Mouse (Mus musculus): Measurements from ENCODE around the gene F11r. TPM values are rescaled to one million over a fixed set of nuclear protein-coding genes. Genes with fewer than 3 reads are reported as not detected.
A peak's percentile ranks its signal among the peaks of the same experiment; 100 is the strongest.

Gene F11r
- total and polyA plus RNA-seq, 3 experiments = 0.74 to 1.6 (median 1.3) TPM

- in situ Hi-C loops (cut with MboI; ENCODE audit: low pct_ligation_motif_present, low pct_unique_long_range_greater_than_20kb, low sequenced_read_pairs) (no loop called here), dilution Hi-C loops (cut with MboI; ENCODE audit: extremely low pct_ligation_motif_present, extremely low pct_unique_long_range_greater_than_20kb, low sequenced_read_pairs) (no loop called here)
- Histone ChIP-seq H3K4me3 (replicated peaks in 1 of 3; ENCODE audit: low read depth in 2 of 3, low read length in 2 of 3, poor library complexity in 1 of 3) (no peak overlapping the region), H3K36me3 (replicated peaks in 1 of 2; ENCODE audit: control insufficient read depth in 1 of 2, insufficient read depth in 1 of 2, low read length in 1 of 2) (no peaks in the 10 kb centered on the region), H3K9ac (ENCODE audit: insufficient read depth, low read depth) (no peak overlapping the region), H3K79me2 (replicated peaks; ENCODE audit: control insufficient read depth, extremely low read depth, insufficient read depth, poor library complexity, severe bottlenecking) (no peaks in the 10 kb centered on the region), H3K4me1 (ENCODE audit: control insufficient read depth in 1 of 2, insufficient read depth in 2 of 2) (no peaks in the 10 kb centered on the region), H3K27ac (ENCODE audit: insufficient read depth, low read depth) (no peak overlapping the region), H3K9me3 (replicated peaks; ENCODE audit: low read length) (peaks cover 3% of the 10 kb centered on the region), H3K4me2 (ENCODE audit: insufficient read depth, low read depth, poor library complexity, severe bottlenecking) (no peak overlapping the region), H3K27me3 (replicated peaks) (peaks cover 3% of the 10 kb centered on the region)
- no peak for DNase-seq (ENCODE audit: extremely low read depth)
- TF ChIP-seq CTCF (conservative IDR thresholded peaks at IDR 0.05 in 1 of 2, IDR thresholded peaks at IDR 0.05 in 1 of 2; ENCODE audit: low read depth in 2 of 2, low read length in 2 of 2) (peak in 1 of 2 experiments; percentile 48; a peak in 2 of 4 replicates), RAD21 (IDR thresholded peaks at IDR 0.05; ENCODE audit: low read depth, low read length) (peak; percentile 44), ZC3H11A (IDR thresholded peaks at IDR 0.05; ENCODE audit: low read depth, low read length) (no peak)
Observed at GRCm38 (mm10) chr1:171513234-171513633, 75.9 kb downstream of the F11r start.

- dilution Hi-C loops (cut with MboI; ENCODE audit: extremely low pct_ligation_motif_present, extremely low pct_unique_long_range_greater_than_20kb, low sequenced_read_pairs) = no loop called here
Observed at GRCm38 (mm10) chr1:171513760-171514159, 76.4 kb downstream of the F11r start.

More at GRCm38 (mm10) chr1:171513760-171514159, 76.4 kb downstream of the F11r start:
- in situ Hi-C loops (cut with MboI; ENCODE audit: low pct_ligation_motif_present, low pct_unique_long_range_greater_than_20kb, low sequenced_read_pairs) = no loop called here
- TF ChIP-seq ETS1 (conservative IDR thresholded peaks at IDR 0.05; ENCODE audit: low read depth, low read length) (no peak), TBP (conservative IDR thresholded peaks at IDR 0.05; ENCODE audit: low read depth, low read length) (no peak), KAT2A (IDR thresholded peaks at IDR 0.05; ENCODE audit: insufficient replicate concordance, low read length) (no peak), CHD1 (IDR thresholded peaks at IDR 0.05; ENCODE audit: low read depth, low read length) (no peak), IRF4 (IDR thresholded peaks at IDR 0.05; ENCODE audit: low read depth, low read length) (no peak), RCOR1 (conservative IDR thresholded peaks at IDR 0.05; ENCODE audit: low read depth, low read length) (no peak), CHD2 (IDR thresholded peaks at IDR 0.05; ENCODE audit: low read length) (no peak), HCFC1 (IDR thresholded peaks at IDR 0.05; ENCODE audit: low read depth, low read length) (no peak), RAD21 (IDR thresholded peaks at IDR 0.05; ENCODE audit: low read depth, low read length) (no peak), PAX5 (IDR thresholded peaks at IDR 0.05; ENCODE audit: low read length) (no peak), UBTF (IDR thresholded peaks at IDR 0.05; ENCODE audit: low read depth, low read length) (no peak), MAFK (IDR thresholded peaks at IDR 0.05; ENCODE audit: insufficient replicate concordance, low read length) (no peak), GABPA (IDR thresholded peaks at IDR 0.05; ENCODE audit: insufficient replicate concordance, low read depth, low read length) (no peak), BHLHE40 (IDR thresholded peaks at IDR 0.05; ENCODE audit: low read depth, low read length) (no peak), ELF1 (IDR thresholded peaks at IDR 0.05; ENCODE audit: low read depth, low read length) (no peak), JUND (conservative IDR thresholded peaks at IDR 0.05; ENCODE audit: low read depth, low read length) (no peak), MEF2A (IDR thresholded peaks at IDR 0.05; ENCODE audit: borderline replicate concordance, low read depth, low read length) (no peak), MAX (IDR thresholded peaks at IDR 0.05; ENCODE audit: low read length) (no peak)
- Histone ChIP-seq H3K27me3 (replicated peaks) (peaks cover 3% of the 10 kb centered on the region), H3K9ac (ENCODE audit: insufficient read depth, low read depth) (no peak overlapping the region), H3K4me1 (ENCODE audit: control insufficient read depth in 1 of 2, insufficient read depth in 2 of 2) (no peaks in the 10 kb centered on the region), H3K9me3 (replicated peaks; ENCODE audit: low read length) (peaks cover 3% of the 10 kb centered on the region), H3K36me3 (replicated peaks in 1 of 2; ENCODE audit: control insufficient read depth in 1 of 2, insufficient read depth in 1 of 2, low read length in 1 of 2) (no peaks in the 10 kb centered on the region), H3K4me2 (ENCODE audit: insufficient read depth, low read depth, poor library complexity, severe bottlenecking) (no peak overlapping the region), H3K27ac (ENCODE audit: insufficient read depth, low read depth) (no peak overlapping the region), H3K4me3 (replicated peaks in 1 of 3; ENCODE audit: low read depth in 2 of 3, low read length in 2 of 3, poor library complexity in 1 of 3) (no peak overlapping the region), H3K79me2 (replicated peaks; ENCODE audit: control insufficient read depth, extremely low read depth, insufficient read depth, poor library complexity, severe bottlenecking) (no peaks in the 10 kb centered on the region)
- no peak for DNase-seq (ENCODE audit: extremely low read depth)

Other genes with a start within 250 kb of the F11r start
Only the 20 nearest of the 25 such genes appear.
- 5.3 and 6.2 TPM in 2 replicates for gene Apoa2, start 212.5 kb upstream of the F11r start, total RNA-seq (2012; rRNA removed)
- gene Apoa2, start 212.5 kb upstream of the F11r start, total RNA-seq (2014; rRNA removed) = 3.0 and 3.7 TPM in 2 replicates
- gene Apoa2, start 212.5 kb upstream of the F11r start, polyA plus RNA-seq (2012; ENCODE audit: insufficient read length, low read depth) = 3.1 and 4.9 TPM in 2 replicates
- gene Fcer1g, start 203.2 kb upstream of the F11r start, total RNA-seq (2012; rRNA removed) = 10.1 and 13.6 TPM in 2 replicates
- 22.7 and 31.3 TPM in 2 replicates for gene Fcer1g, start 203.2 kb upstream of the F11r start, total RNA-seq (2014; rRNA removed)
- 35.6 and 51.2 TPM in 2 replicates for gene Fcer1g, start 203.2 kb upstream of the F11r start, polyA plus RNA-seq (2012; ENCODE audit: insufficient read length, low read depth)
- 0.13 and 0.25 TPM in 2 replicates for gene Adamts4, start 187.1 kb upstream of the F11r start, total RNA-seq (2012; rRNA removed)
- gene Adamts4, start 187.1 kb upstream of the F11r start, total RNA-seq (2014; rRNA removed) = 0.04 and 0.08 TPM in 2 replicates
- gene Adamts4, start 187.1 kb upstream of the F11r start, polyA plus RNA-seq (2012; ENCODE audit: insufficient read length, low read depth) = 0.09 and 0.19 TPM in 2 replicates
- 244 and 265 TPM in 2 replicates for gene Ndufs2, start 186.1 kb upstream of the F11r start, total RNA-seq (2012; rRNA removed)
- gene Ndufs2, start 186.1 kb upstream of the F11r start, total RNA-seq (2014; rRNA removed) = 239 and 242 TPM in 2 replicates
- gene Ndufs2, start 186.1 kb upstream of the F11r start, polyA plus RNA-seq (2012; ENCODE audit: insufficient read length, low read depth) = 242 and 264 TPM in 2 replicates
- 27.4 and 27.8 TPM in 2 replicates for gene B4galt3, start 167.2 kb upstream of the F11r start, total RNA-seq (2012; rRNA removed)
- 18.3 and 19.3 TPM in 2 replicates for gene B4galt3, start 167.2 kb upstream of the F11r start, total RNA-seq (2014; rRNA removed)
- 23.1 TPM in 2 replicates for gene B4galt3, start 167.2 kb upstream of the F11r start, polyA plus RNA-seq (2012; ENCODE audit: insufficient read length, low read depth)
- gene Ppox, start 156.3 kb upstream of the F11r start, total RNA-seq (2012; rRNA removed) = 12.4 and 13.6 TPM in 2 replicates
- 10.5 and 13.7 TPM in 2 replicates for gene Ppox, start 156.3 kb upstream of the F11r start, total RNA-seq (2014; rRNA removed)
- gene Ppox, start 156.3 kb upstream of the F11r start, polyA plus RNA-seq (2012; ENCODE audit: insufficient read length, low read depth) = 13.9 and 15.1 TPM in 2 replicates
- gene Usp21, start 149.5 kb upstream of the F11r start, total RNA-seq (2012; rRNA removed) = 13.1 and 14.2 TPM in 2 replicates
- 7.1 and 8.5 TPM in 2 replicates for gene Usp21, start 149.5 kb upstream of the F11r start, total RNA-seq (2014; rRNA removed)
- 34.3 and 37.6 TPM in 2 replicates for gene Usp21, start 149.5 kb upstream of the F11r start, polyA plus RNA-seq (2012; ENCODE audit: insufficient read length, low read depth)
- gene Ufc1, start 142.5 kb upstream of the F11r start, total RNA-seq (2012; rRNA removed) = 98.4 and 120 TPM in 2 replicates
- 115 and 121 TPM in 2 replicates for gene Ufc1, start 142.5 kb upstream of the F11r start, total RNA-seq (2014; rRNA removed)
- 71.4 and 76.2 TPM in 2 replicates for gene Ufc1, start 142.5 kb upstream of the F11r start, polyA plus RNA-seq (2012; ENCODE audit: insufficient read length, low read depth)
- gene Dedd, start 108.4 kb upstream of the F11r start, total RNA-seq (2012; rRNA removed) = 18.7 and 21.5 TPM in 2 replicates
- gene Dedd, start 108.4 kb upstream of the F11r start, total RNA-seq (2014; rRNA removed) = 13.1 and 14.5 TPM in 2 replicates
- gene Dedd, start 108.4 kb upstream of the F11r start, polyA plus RNA-seq (2012; ENCODE audit: insufficient read length, low read depth) = 34.5 and 35.8 TPM in 2 replicates
- gene Nit1, start 91.9 kb upstream of the F11r start, total RNA-seq (2012; rRNA removed) = 40.8 and 41.0 TPM in 2 replicates
- 48.6 and 51.4 TPM in 2 replicates for gene Nit1, start 91.9 kb upstream of the F11r start, total RNA-seq (2014; rRNA removed)
- 39.5 and 42.4 TPM in 2 replicates for gene Nit1, start 91.9 kb upstream of the F11r start, polyA plus RNA-seq (2012; ENCODE audit: insufficient read length, low read depth)
- gene Pfdn2, start 91.9 kb upstream of the F11r start, total RNA-seq (2012; rRNA removed) = 25.2 and 28.2 TPM in 2 replicates
- gene Pfdn2, start 91.9 kb upstream of the F11r start, total RNA-seq (2014; rRNA removed) = 32.3 and 33.0 TPM in 2 replicates
- gene Pfdn2, start 91.9 kb upstream of the F11r start, polyA plus RNA-seq (2012; ENCODE audit: insufficient read length, low read depth) = 292 and 408 TPM in 2 replicates
- 0.08 and 0.13 TPM in 2 replicates for gene Klhdc9, start 76.7 kb upstream of the F11r start, total RNA-seq (2012; rRNA removed)
- gene Klhdc9, start 76.7 kb upstream of the F11r start, total RNA-seq (2014; rRNA removed) = not detected in 2 replicates
- gene Klhdc9, start 76.7 kb upstream of the F11r start, polyA plus RNA-seq (2012; ENCODE audit: insufficient read length, low read depth) = not detected in 2 replicates
- 2.1 and 2.7 TPM in 2 replicates for gene Nectin4, start 67.4 kb upstream of the F11r start, total RNA-seq (2012; rRNA removed)
- gene Nectin4, start 67.4 kb upstream of the F11r start, total RNA-seq (2014; rRNA removed) = 0.22 and 0.30 TPM in 2 replicates
- gene Nectin4, start 67.4 kb upstream of the F11r start, polyA plus RNA-seq (2012; ENCODE audit: insufficient read length, low read depth) = 0.49 and 0.52 TPM in 2 replicates
- 70.8 and 81.4 TPM in 2 replicates for gene Arhgap30, start 48.6 kb upstream of the F11r start, total RNA-seq (2012; rRNA removed)
- gene Arhgap30, start 48.6 kb upstream of the F11r start, total RNA-seq (2014; rRNA removed) = 52.0 and 55.9 TPM in 2 replicates
- 78.5 and 85.0 TPM in 2 replicates for gene Arhgap30, start 48.6 kb upstream of the F11r start, polyA plus RNA-seq (2012; ENCODE audit: insufficient read length, low read depth)
- 59.4 and 73.7 TPM in 2 replicates for gene Usf1, start 26.2 kb upstream of the F11r start, total RNA-seq (2012; rRNA removed)
- 53.8 and 54.9 TPM in 2 replicates for gene Usf1, start 26.2 kb upstream of the F11r start, total RNA-seq (2014; rRNA removed)
- gene Usf1, start 26.2 kb upstream of the F11r start, polyA plus RNA-seq (2012; ENCODE audit: insufficient read length, low read depth) = 37.4 and 39.5 TPM in 2 replicates
- gene Tstd1, start 18.7 kb upstream of the F11r start, total RNA-seq (2012; rRNA removed) = 2.5 and 2.6 TPM in 2 replicates
- 1.2 and 1.4 TPM in 2 replicates for gene Tstd1, start 18.7 kb upstream of the F11r start, total RNA-seq (2014; rRNA removed)
- 3.5 and 4.4 TPM in 2 replicates for gene Tstd1, start 18.7 kb upstream of the F11r start, polyA plus RNA-seq (2012; ENCODE audit: insufficient read length, low read depth)
- 5.4 and 5.9 TPM in 2 replicates for gene Alyref2, start 65.9 kb downstream of the F11r start, total RNA-seq (2012; rRNA removed)
- 4.2 and 4.6 TPM in 2 replicates for gene Alyref2, start 65.9 kb downstream of the F11r start, total RNA-seq (2014; rRNA removed)
- gene Alyref2, start 65.9 kb downstream of the F11r start, polyA plus RNA-seq (2012; ENCODE audit: insufficient read length, low read depth) = 4.9 and 5.3 TPM in 2 replicates
- gene Itln1, start 97.8 kb downstream of the F11r start, total RNA-seq (2012; rRNA removed) = not detected in 2 replicates
- gene Itln1, start 97.8 kb downstream of the F11r start, total RNA-seq (2014; rRNA removed) = not detected in 2 replicates
- gene Itln1, start 97.8 kb downstream of the F11r start, polyA plus RNA-seq (2012; ENCODE audit: insufficient read length, low read depth) = not detected in 2 replicates
- 0.21 and 0.34 TPM in 2 replicates for gene Cd244a, start 121.7 kb downstream of the F11r start, total RNA-seq (2012; rRNA removed)
- gene Cd244a, start 121.7 kb downstream of the F11r start, total RNA-seq (2014; rRNA removed) = 0.45 and 0.64 TPM in 2 replicates
- 0.41 and 0.74 TPM in 2 replicates for gene Cd244a, start 121.7 kb downstream of the F11r start, polyA plus RNA-seq (2012; ENCODE audit: insufficient read length, low read depth)
- gene Ly9, start 169.9 kb downstream of the F11r start, total RNA-seq (2012; rRNA removed) = 43.6 and 46.7 TPM in 2 replicates
- gene Ly9, start 169.9 kb downstream of the F11r start, total RNA-seq (2014; rRNA removed) = 53.6 and 57.8 TPM in 2 replicates
- gene Ly9, start 169.9 kb downstream of the F11r start, polyA plus RNA-seq (2012; ENCODE audit: insufficient read length, low read depth) = 68.6 and 74.4 TPM in 2 replicates